Mouse (Mus musculus) intestine, postnatal 0 days (tissue): ENCODE measurements around the gene Ccdc106. TPM values are rescaled to one million over a fixed set of nuclear protein-coding genes. Genes with fewer than 3 reads are reported as not detected.

Experiments
- ATAC-seq: fragments of 200-750 bp; cut with Nextera tagmentation; 2 replicates; pipeline ENCODE4 v1.8.0; 2017; ENCODE audit warnings: mild to moderate bottlenecking, moderate TSS enrichment, moderate library complexity
- H3K27ac ChIP-seq: fragments of 300-500 bp; sonication (generic); 2 replicates; pipeline ENCODE4 v1.5.1; 2014; ENCODE audit warnings: mild to moderate bottlenecking, low read depth, low read length, moderate library complexity
- H3K27me3 ChIP-seq: fragments of 300-500 bp; sonication (generic); replicated peaks from 2 replicates; pipeline ENCODE4 v1.6.1; 2014; ENCODE audit warnings: low read length, mixed read lengths; ENCODE audit not compliant: control insufficient read depth, insufficient read depth
- H3K36me3 ChIP-seq: fragments of 300-500 bp; sonication (generic); 2 replicates; pipeline ENCODE4 v1.6.1; 2014; ENCODE audit warnings: mild to moderate bottlenecking, moderate library complexity; ENCODE audit not compliant: control insufficient read depth, insufficient read depth
- H3K4me1 ChIP-seq: fragments of 300-500 bp; sonication (generic); replicated peaks from 2 replicates; pipeline ENCODE4 v1.6.1; 2014; ENCODE audit warnings: antibody characterized with exemption, low read length, mixed read lengths; ENCODE audit not compliant: control insufficient read depth, insufficient read depth
- H3K4me2 ChIP-seq: fragments of 300-500 bp; sonication (generic); replicated peaks from 2 replicates; pipeline ENCODE4 v1.6.1; 2014; ENCODE audit warnings: low read depth, mild to moderate bottlenecking, moderate library complexity
- H3K4me3 ChIP-seq: fragments of 300-500 bp; sonication (generic); 2 replicates; pipeline ENCODE4 v1.5.1; 2014; ENCODE audit warnings: low read depth, low read length
- H3K9ac ChIP-seq: fragments of 300-500 bp; sonication (generic); 2 replicates; pipeline ENCODE4 v1.6.1; 2014; ENCODE audit warnings: mild to moderate bottlenecking, low read depth, low read length
- H3K9me3 ChIP-seq: fragments of 300-500 bp; sonication (generic); 2 replicates; pipeline ENCODE4 v1.6.1; 2016; ENCODE audit warnings: mixed run types; ENCODE audit not compliant: control insufficient read depth
- CTCF ChIP-seq: sonication (generic); IDR thresholded peaks from 2 replicates; pipeline ENCODE4 v1.5.1; 2016; ENCODE audit warnings: low read depth, mild to moderate bottlenecking, control low read depth, antibody characterized with exemption, moderate library complexity
- WGBS: fragments of 180-500 bp; shearing (Covaris S2); extraction: QIAGEN DNeasy Blood & Tissue Kit; methylation state at CpG from one replicate; pipeline ENCODE4 v1.1.7; 2014; 5-methylcytosine and 5-hydroxymethylcytosine counted together
- polyA plus RNA-seq: library from polyadenylated mRNA; unstranded; fragments of >200 nt; fragmentation: Nextera tagmentation; extraction: Ambion mirVana; gene quantifications from 2 replicates; pipeline ENCODE4 v1.2.1, GENCODE M21; 2015

The Ccdc106 gene
- polyA plus RNA-seq, 1 experiment from 2014 or later = 8.8 TPM

GRCm38 (mm10) chr7:5059421-5059820 lies 39.1 kb downstream of the Ccdc106 start:
- H3K4me3 ChIP-seq = no peak overlapping the region
- no peak overlapping the region for H3K27ac ChIP-seq
- ATAC-seq = no peak
- H3K36me3 ChIP-seq = no peaks in the 10 kb centered on the region
- no peaks in the 10 kb centered on the region for H3K9me3 ChIP-seq
- peaks cover 35% of the 10 kb centered on the region for H3K27me3 ChIP-seq
- no peak overlapping the region for H3K9ac ChIP-seq
- TF ChIP-seq CTCF = no peak
- no peaks in the 10 kb centered on the region for H3K4me1 ChIP-seq
- 95% methylated on average over 12 of the region's 12 CpGs for WGBS
- H3K4me2 ChIP-seq = no peak overlapping the region

- peak overlapping the region; percentile 99 for H3K27ac ChIP-seq
- TF ChIP-seq CTCF = peak; percentile 86
- no peaks in the 10 kb centered on the region for H3K36me3 ChIP-seq
- no peak for ATAC-seq
- H3K27me3 ChIP-seq = peaks cover 27% of the 10 kb centered on the region
- peak overlapping the region; percentile 99 for H3K4me2 ChIP-seq
- H3K4me1 ChIP-seq = no peaks in the 10 kb centered on the region
- peak overlapping the region; percentile 71 for H3K4me3 ChIP-seq
- 2% methylated on average over 27 of the region's 27 CpGs for WGBS
- H3K9ac ChIP-seq = peak overlapping the region; percentile 92
- no peaks in the 10 kb centered on the region for H3K9me3 ChIP-seq
These were observed 39.9 kb downstream of the Ccdc106 start for GRCm38 (mm10) chr7:5060239-5060731.

- ATAC-seq = peak; percentile 90
- peak; percentile 85 for TF ChIP-seq CTCF
- Histone ChIP-seq H3K9ac (peak overlapping the region; percentile 92), H3K4me2 (peak overlapping the region; percentile 99), H3K4me1 (peaks cover 6% of the 10 kb centered on the region; the same call in 1 of the 2 replicates), H3K4me3 (peak overlapping the region; percentile 71), H3K36me3 (no peaks in the 10 kb centered on the region; the same call in 1 of the 2 replicates), H3K27me3 (peaks cover 18% of the 10 kb centered on the region), H3K27ac (peak overlapping the region; percentile 99), H3K9me3 (no peaks in the 10 kb centered on the region)
- 0% methylated on average over 60 of the region's 60 CpGs for WGBS
These were observed 40.8 kb downstream of the Ccdc106 start for GRCm38 (mm10) chr7:5060944-5061773.

GRCm38 (mm10) chr7:5061774-5062359 lies 41.5 kb downstream of the Ccdc106 start, which contains the start of gene U2af2:
Gene U2af2 (plus strand): TSS chr7:5062143.
- Histone ChIP-seq H3K36me3 (peaks cover 7% of the 10 kb centered on the region), H3K4me3 (peak within 1 kb of the TSS; percentile 71), H3K4me2 (peak within 1 kb of the TSS; percentile 99), H3K27me3 (peaks cover 11% of the 10 kb centered on the region), H3K9me3 (no peaks in the 10 kb centered on the region), H3K4me1 (peaks cover 8% of the 10 kb centered on the region; the same call in 1 of the 2 replicates), H3K27ac (peak within 1 kb of the TSS; percentile 99), H3K9ac (peak within 1 kb of the TSS; percentile 92)
- ATAC-seq = peak; percentile 85
- under 1% methylated on average over 49 of the region's 65 CpGs for WGBS
- no peak for TF ChIP-seq CTCF

GRCm38 (mm10) chr7:5062360-5063001 lies 42.1 kb downstream of the Ccdc106 start:
- Histone ChIP-seq H3K9me3 (no peaks in the 10 kb centered on the region), H3K27me3 (peaks cover 5% of the 10 kb centered on the region), H3K4me2 (peak overlapping the region; percentile 99), H3K27ac (peak overlapping the region; percentile 99), H3K4me3 (peak overlapping the region; percentile 71), H3K9ac (peak overlapping the region; percentile 92), H3K36me3 (peaks cover 13% of the 10 kb centered on the region), H3K4me1 (peaks cover 8% of the 10 kb centered on the region; the same call in 1 of the 2 replicates)
- TF ChIP-seq CTCF = no peak
- peak; percentile 65 for ATAC-seq
- under 1% methylated on average over 50 of the region's 51 CpGs for WGBS

GRCm38 (mm10) chr7:5064886-5065285 lies 44.5 kb downstream of the Ccdc106 start:
- ATAC-seq = no peak
- Histone ChIP-seq H3K4me2 (0 out of 2 replicates have a peak overlapping the region, but pooled peaks have one; percentile 99), H3K9me3 (no peaks in the 10 kb centered on the region), H3K4me3 (no peak overlapping the region), H3K27me3 (no peaks in the 10 kb centered on the region), H3K9ac (no peak overlapping the region), H3K27ac (no peak overlapping the region), H3K4me1 (peaks cover 8% of the 10 kb centered on the region; the same call in 1 of the 2 replicates), H3K36me3 (peaks cover 37% of the 10 kb centered on the region)
- 90% methylated on average over 6 of the region's 6 CpGs for WGBS
- TF ChIP-seq CTCF = no peak
